Mouse (Mus musculus) liver, embryonic 11.5 days (tissue): Measurements from ENCODE around the gene Emg1. TPM values are rescaled to one million over a fixed set of nuclear protein-coding genes. Genes with fewer than 3 reads are reported as not detected.

Experiments
- ATAC-seq: fragments of 200-750 bp; cut with Nextera tagmentation; replicated peaks from 2 replicates; pipeline ENCODE4 v1.8.0; 2017; ENCODE audit warnings: moderate number of reproducible peaks, mild to moderate bottlenecking, moderate TSS enrichment, moderate library complexity; ENCODE audit not compliant: low FRiP score
- DNase-seq: peaks from one replicate; pipeline ENCODE4 v3.0.0-alpha.2; 2017; ENCODE audit warnings: low spot score
- H3K27ac ChIP-seq: fragments of 300-500 bp; sonication (generic); 2 replicates; pipeline ENCODE4 v1.5.1; 2014; ENCODE audit warnings: mild to moderate bottlenecking, low read depth, low read length, control low read depth
- H3K27me3 ChIP-seq: fragments of 300-500 bp; sonication (generic); replicated peaks from 2 replicates; pipeline ENCODE4 v1.6.1; 2014; ENCODE audit warnings: low read length, mixed read lengths; ENCODE audit not compliant: control insufficient read depth, insufficient read depth
- H3K36me3 ChIP-seq: fragments of 300-500 bp; sonication (generic); 2 replicates; pipeline ENCODE4 v1.6.1; 2014; ENCODE audit warnings: mild to moderate bottlenecking, low read length, moderate library complexity, mixed read lengths; ENCODE audit not compliant: control insufficient read depth, insufficient read depth
- H3K4me1 ChIP-seq: fragments of 300-500 bp; sonication (generic); replicated peaks from 2 replicates; pipeline ENCODE4 v1.6.1; 2014; ENCODE audit warnings: low read length, mixed read lengths; ENCODE audit not compliant: control insufficient read depth, insufficient read depth
- H3K4me2 ChIP-seq: fragments of 300-500 bp; sonication (generic); 2 replicates; pipeline ENCODE4 v1.6.1; 2014; ENCODE audit warnings: mild to moderate bottlenecking, control low read depth, moderate library complexity
- H3K4me3 ChIP-seq: fragments of 300-500 bp; sonication (generic); 2 replicates; pipeline ENCODE4 v1.5.1; 2014; ENCODE audit warnings: low read depth, low read length, control low read depth
- H3K9ac ChIP-seq: fragments of 300-500 bp; sonication (generic); 2 replicates; pipeline ENCODE4 v1.6.1; 2014; ENCODE audit warnings: low read depth, low read length, control low read depth
- H3K9me3 ChIP-seq: fragments of 300-500 bp; sonication (generic); 2 replicates; pipeline ENCODE4 v1.6.1; 2016; ENCODE audit warnings: low read length, inconsistent platforms, mixed read lengths; ENCODE audit not compliant: control insufficient read depth
- WGBS: fragments of 180-500 bp; shearing (Covaris S2); extraction: QIAGEN DNeasy Blood & Tissue Kit; methylation state at CpG from one replicate; pipeline ENCODE4 v1.1.7; 2014; 5-methylcytosine and 5-hydroxymethylcytosine counted together
- microRNA counts: library from miRNA; unstranded; fragments of <30 nt; microRNA quantifications from one replicate; lab custom pipeline; 2015
- microRNA-seq: library from miRNA; unstranded; fragments of <30 nt; microRNA quantifications from one replicate; pipeline ENCODE4, GENCODE M21; 2017; ENCODE audit warnings: borderline number of aligned reads
- polyA plus RNA-seq: library from polyadenylated mRNA; unstranded; fragments of >200 nt; fragmentation: Nextera tagmentation; extraction: Ambion mirVana; gene quantifications from 2 replicates; pipeline ENCODE4 v1.2.1, GENCODE M21; 2014

The Emg1 gene
- polyA plus RNA-seq, 1 experiment from 2014 or later = 329 TPM

GRCm38 (mm10) chr6:124658067-124658466 lies 53.9 kb downstream of the Emg1 start:
- ATAC-seq = no peak
- Histone ChIP-seq H3K27me3 (no peaks in the 10 kb centered on the region), H3K36me3 (no peaks in the 10 kb centered on the region), H3K4me1 (peaks cover 6% of the 10 kb centered on the region), H3K9ac (no peak overlapping the region), H3K27ac (no peak overlapping the region), H3K4me3 (no peak overlapping the region), H3K4me2 (no peak overlapping the region), H3K9me3 (peaks cover 4% of the 10 kb centered on the region; the same call in 1 of the 2 replicates)
- DNase-seq = no peak
- WGBS = 62% methylated on average over 2 of the region's 2 CpGs

DNA sequence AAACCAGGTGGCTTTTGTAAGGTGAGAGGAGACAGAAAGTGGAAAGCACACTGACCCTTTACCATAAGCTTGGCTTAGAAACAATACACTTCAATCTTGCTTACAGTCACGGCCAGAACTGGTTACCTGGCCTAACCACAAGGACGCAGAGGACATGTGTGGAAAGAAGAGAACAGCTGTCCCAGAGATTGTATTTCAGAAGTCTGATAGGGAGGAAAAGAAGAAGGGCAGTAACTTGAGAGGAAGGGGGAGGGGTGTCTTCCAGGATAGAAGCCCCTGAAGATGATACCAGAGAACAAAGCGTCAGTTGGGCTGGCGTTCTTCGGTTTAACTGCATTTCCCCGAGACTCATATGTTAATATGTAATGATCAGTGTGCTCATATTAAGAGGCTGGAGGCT lies 56.1 kb downstream of the Emg1 start:
- ATAC-seq (no peak), DNase-seq (no peak)
- Histone ChIP-seq H3K4me2 (no peak overlapping the region), H3K9me3 (peaks cover 6% of the 10 kb centered on the region; the same call in 1 of the 2 replicates), H3K36me3 (no peaks in the 10 kb centered on the region), H3K27me3 (no peaks in the 10 kb centered on the region), H3K27ac (no peak overlapping the region), H3K4me1 (no peaks in the 10 kb centered on the region), H3K9ac (no peak overlapping the region), H3K4me3 (no peak overlapping the region)
- 43% methylated on average over 6 of the region's 6 CpGs for WGBS

MicroRNAs within 50 kb of the gene (microRNA counts, 519-probe panel; counts per million panel counts)
- microRNA mmu-miR-141 (lab: Ali Mortazavi, UCI) (not detected), microRNA mmu-miR-200c (lab: Ali Mortazavi, UCI) (4,027 counts per million, percentile 21 among the panel's probes with 10 or more counts)

Small RNAs within 50 kb of the gene (microRNA-seq; reads per million reads assigned to microRNA genes)
- gene Mir141 (205 reads per million, percentile 56 among the genes with 10 or more reads in this experiment), gene Mir200c (1,935 reads per million, percentile 80 among the genes with 10 or more reads in this experiment)

Other genes starting within 250 kb of the Emg1 start
- 6.1 and 7.6 TPM in 2 replicates for gene Clstn3, start 247.4 kb downstream of the Emg1 start, polyA plus RNA-seq
- 4.1 and 4.4 TPM in 2 replicates for gene C1rl, start 219.1 kb downstream of the Emg1 start, polyA plus RNA-seq
- gene C1ra, start 199.8 kb downstream of the Emg1 start, polyA plus RNA-seq = 2.8 and 2.9 TPM in 2 replicates
- gene C1s1, start 169.8 kb downstream of the Emg1 start, polyA plus RNA-seq = 12.0 and 12.7 TPM in 2 replicates
- not detected in 2 replicates for gene C1rb, start 141.9 kb downstream of the Emg1 start, polyA plus RNA-seq
- not detected in 2 replicates for gene C1s2, start 76.1 kb downstream of the Emg1 start, polyA plus RNA-seq
- 84.2 and 90.0 TPM in 2 replicates for gene Lpcat3, start 49.2 kb downstream of the Emg1 start, polyA plus RNA-seq
- gene Phb2, start 158 bp upstream of the Emg1 start, polyA plus RNA-seq = 640 and 660 TPM in 2 replicates
- 49.5 and 50.3 TPM in 2 replicates for gene Ptpn6, start 26.5 kb upstream of the Emg1 start, polyA plus RNA-seq
- 147 and 167 TPM in 2 replicates for gene Grcc10, start 29.2 kb upstream of the Emg1 start, polyA plus RNA-seq
- 0.15 TPM in 1 of 2 replicates, not detected in the other for gene Gm45234, start 43.8 kb upstream of the Emg1 start, polyA plus RNA-seq
- 4.4 and 5.5 TPM in 2 replicates for gene Atn1, start 44.3 kb upstream of the Emg1 start, polyA plus RNA-seq
- 2.1 and 2.6 TPM in 2 replicates for gene Eno2, start 57.5 kb upstream of the Emg1 start, polyA plus RNA-seq
- 0.11 TPM in 1 of 2 replicates, not detected in the other for gene Lrrc23, start 67.5 kb upstream of the Emg1 start, polyA plus RNA-seq
- gene Spsb2, start 96.5 kb upstream of the Emg1 start, polyA plus RNA-seq = 9.5 and 10.4 TPM in 2 replicates
- 1,267 and 1,294 TPM in 2 replicates for gene Tpi1, start 102.1 kb upstream of the Emg1 start, polyA plus RNA-seq
- gene Usp5, start 117.3 kb upstream of the Emg1 start, polyA plus RNA-seq = 115 and 118 TPM in 2 replicates
- 223 and 224 TPM in 2 replicates for gene Cdca3, start 117.4 kb upstream of the Emg1 start, polyA plus RNA-seq
- gene Gnb3, start 128.1 kb upstream of the Emg1 start, polyA plus RNA-seq = 0.29 and 0.74 TPM in 2 replicates
- gene P3h3, start 145.6 kb upstream of the Emg1 start, polyA plus RNA-seq = 8.6 and 11.3 TPM in 2 replicates
- 0.17 and 0.32 TPM in 2 replicates for gene Gpr162, start 151.8 kb upstream of the Emg1 start, polyA plus RNA-seq
- not detected in 2 replicates for gene Cd4, start 176.0 kb upstream of the Emg1 start, polyA plus RNA-seq
- 0.35 and 0.64 TPM in 2 replicates for gene Lag3, start 199.5 kb upstream of the Emg1 start, polyA plus RNA-seq
- 75.1 and 80.6 TPM in 2 replicates for gene Ptms, start 207.9 kb upstream of the Emg1 start, polyA plus RNA-seq
- gene Mlf2, start 219.2 kb upstream of the Emg1 start, polyA plus RNA-seq = 257 and 264 TPM in 2 replicates